Mouse (Mus musculus) kidney, adult 2 months (tissue): ENCODE measurements around the gene Nomo1.

Experiments
- CTCF ChIP-seq: fragments of 200-500 bp; conservative IDR thresholded peaks from 2 replicates; pipeline ENCODE4 v1.5.1; 2011; ENCODE audit warnings: low read depth, mild to moderate bottlenecking, control low read depth, low read length, moderate library complexity, mixed read lengths; ENCODE audit not compliant: insufficient read depth, insufficient read length
- POLR2A ChIP-seq: fragments of 200-500 bp; IDR thresholded peaks from one replicate; pipeline ENCODE4 v1.6.1; 2011; ENCODE audit warnings: low read depth, low read length, control low read depth

DNA sequence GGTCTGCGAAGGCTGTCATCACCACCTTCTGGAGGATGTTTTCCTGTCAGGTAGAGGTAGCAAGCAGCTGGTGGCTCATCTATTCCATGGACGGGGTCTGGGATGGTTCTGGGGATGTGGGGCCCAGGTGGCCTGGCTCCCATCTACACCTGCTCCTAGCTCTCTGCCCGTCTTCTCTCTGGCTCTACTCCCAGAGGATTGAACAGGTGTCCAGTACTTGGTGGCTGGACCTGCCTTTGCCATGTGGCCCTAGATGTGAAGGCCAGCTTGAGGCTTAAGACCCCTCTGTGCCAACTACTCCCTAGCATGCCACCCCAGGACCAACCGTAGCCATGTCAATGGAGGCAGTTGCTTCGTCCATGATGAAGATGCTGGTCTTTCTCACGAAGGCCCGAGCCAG is 72.0 kb downstream of the Nomo1 start:
- no peak for TF ChIP-seq CTCF
- TF ChIP-seq POLR2A, result no peak
